Mouse (Mus musculus) lung, postnatal 10 days (tissue): ENCODE results near the gene Tenm4.

Experiments used
- DNase-seq: peaks from one replicate; pipeline ENCODE4 v3.0.0; 2021

Gene Tenm4

GRCm38 (mm10) chr7:96792456-96793229 is 621.6 kb downstream of the Tenm4 start:
- DNase-seq: no peak

GRCm38 (mm10) chr7:96796033-96796741 is 625.1 kb downstream of the Tenm4 start:
- DNase-seq: peak; percentile 82

DNA sequence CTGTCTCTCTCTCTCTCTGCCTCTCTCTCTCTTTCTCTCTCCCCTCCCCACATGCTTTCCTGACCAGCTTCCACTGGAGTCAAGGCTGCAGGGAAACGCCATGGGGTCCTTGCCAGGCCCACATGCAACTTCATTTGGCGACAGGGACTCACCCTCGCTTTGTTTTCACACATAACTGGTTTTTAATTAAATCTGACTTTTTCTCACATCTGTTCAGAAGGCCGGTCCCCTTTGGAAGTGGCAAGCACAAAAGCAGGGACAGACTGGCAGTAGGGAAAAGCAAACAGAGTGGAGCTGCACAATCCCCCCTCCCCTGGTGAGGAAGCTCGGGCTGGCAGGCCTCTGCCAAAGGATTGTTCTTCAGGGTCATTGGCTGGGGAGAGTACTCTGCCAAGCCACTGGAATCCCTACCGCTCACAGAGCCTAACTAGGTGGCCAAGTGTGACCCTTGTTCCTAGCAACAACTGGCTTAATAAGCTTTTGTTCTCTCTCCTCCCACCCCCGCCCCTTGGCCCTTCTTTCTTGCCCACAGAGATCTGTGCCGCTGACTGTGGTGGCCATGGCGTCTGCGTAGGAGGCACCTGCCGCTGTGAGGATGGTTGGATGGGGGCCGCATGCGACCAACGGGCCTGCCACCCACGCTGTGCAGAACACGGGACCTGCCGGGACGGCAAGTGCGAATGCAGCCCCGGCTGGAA is 625.9 kb downstream of the Tenm4 start:
- DNase-seq: peak; percentile 35

DNA sequence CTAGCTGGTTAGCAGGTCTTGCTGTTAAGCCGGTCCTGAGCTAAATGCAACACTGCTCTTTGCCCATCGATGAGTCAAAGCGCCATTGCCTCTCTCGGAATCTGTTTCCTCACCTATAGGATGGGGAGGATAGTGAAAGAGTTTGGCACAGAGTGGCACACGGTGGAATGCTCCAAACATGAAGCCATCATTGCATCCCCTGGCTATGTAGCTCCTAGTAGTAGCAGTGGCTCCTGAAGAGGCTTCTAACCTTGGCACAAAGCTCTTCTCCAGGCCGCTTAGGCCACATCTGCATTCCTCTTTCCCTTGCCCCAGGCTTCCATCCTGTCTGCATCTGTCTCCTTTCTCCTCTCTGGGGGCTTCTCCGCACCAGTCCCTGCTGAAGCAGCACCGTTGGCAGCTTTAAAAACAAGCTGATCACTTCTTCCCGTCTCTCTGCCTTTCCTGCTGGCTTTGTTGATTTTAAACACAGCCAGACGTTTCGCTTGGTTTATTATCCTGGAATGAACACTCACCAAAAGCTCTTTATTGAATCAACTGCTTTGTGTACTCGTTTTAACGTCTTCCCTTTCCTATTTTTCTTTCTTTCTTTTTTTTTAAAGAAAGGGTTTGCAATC is 626.8 kb downstream of the Tenm4 start:
- DNase-seq: no peak

- no peak for DNase-seq
Measured at GRCm38 (mm10) chr7:96799816-96800215, 628.8 kb downstream of the Tenm4 start.

DNA sequence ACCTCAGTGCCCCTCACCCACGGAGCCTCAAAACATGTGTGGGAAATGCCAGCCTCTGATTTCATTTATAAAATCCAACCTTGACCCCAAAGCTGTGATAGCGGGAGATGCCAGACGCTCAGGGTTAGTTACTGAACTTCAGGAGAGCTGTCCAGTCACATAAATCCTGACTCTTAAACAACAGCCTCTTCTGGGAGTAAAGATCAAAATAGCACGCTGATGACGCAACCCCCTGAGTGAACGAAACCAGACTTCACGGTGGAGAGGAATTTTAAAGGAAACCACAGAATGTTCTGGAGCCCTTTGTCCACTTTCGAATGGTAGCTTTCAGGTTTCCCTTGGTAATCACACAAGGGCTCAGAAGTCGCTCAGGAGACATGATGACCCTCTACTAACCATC is 630.3 kb downstream of the Tenm4 start:
- peak; percentile 40 for DNase-seq

DNA sequence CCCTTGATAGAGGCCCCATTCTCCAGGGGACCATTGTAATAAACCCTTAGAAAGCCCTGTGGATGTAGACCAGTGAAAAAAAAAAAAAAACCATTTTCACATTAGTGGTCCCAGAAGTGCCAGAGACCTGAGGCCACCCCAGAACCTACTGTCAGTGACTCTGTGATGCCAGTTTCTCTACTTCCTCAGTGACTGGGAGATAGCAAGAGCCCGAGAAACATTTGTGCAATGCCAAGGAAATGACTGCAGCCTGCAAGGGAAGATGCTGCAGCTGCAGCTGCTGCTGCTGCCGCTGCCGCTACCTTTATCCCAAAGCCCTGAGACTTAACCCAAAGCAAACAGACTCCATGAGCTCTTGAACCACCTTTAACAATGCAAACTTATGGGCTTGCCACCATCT is 631.2 kb downstream of the Tenm4 start:
- no peak for DNase-seq

DNA sequence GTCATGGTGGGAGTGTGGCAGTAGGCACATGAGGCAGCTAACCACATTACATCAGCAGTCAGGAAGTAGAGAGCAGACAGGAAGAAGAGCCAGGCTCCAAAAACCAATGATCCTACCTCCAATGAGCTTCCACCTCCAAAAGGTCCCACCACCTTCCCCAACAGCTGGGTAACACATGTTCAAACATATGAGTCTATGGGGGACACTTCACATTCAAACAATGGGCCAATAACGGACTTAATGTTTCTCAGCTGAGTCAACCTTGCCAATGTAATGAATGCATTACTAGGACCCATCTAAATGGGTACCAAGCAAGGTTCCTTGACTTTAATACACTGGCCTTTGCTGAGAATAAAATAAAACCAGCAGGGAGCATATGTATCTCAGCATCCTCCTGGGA is 635.5 kb downstream of the Tenm4 start:
- DNase-seq: no peak

- peak; percentile 14 for DNase-seq
Measured at GRCm38 (mm10) chr7:96807281-96808058, 636.4 kb downstream of the Tenm4 start.

GRCm38 (mm10) chr7:96808059-96808646 is 637.1 kb downstream of the Tenm4 start:
- DNase-seq: no peak

DNA sequence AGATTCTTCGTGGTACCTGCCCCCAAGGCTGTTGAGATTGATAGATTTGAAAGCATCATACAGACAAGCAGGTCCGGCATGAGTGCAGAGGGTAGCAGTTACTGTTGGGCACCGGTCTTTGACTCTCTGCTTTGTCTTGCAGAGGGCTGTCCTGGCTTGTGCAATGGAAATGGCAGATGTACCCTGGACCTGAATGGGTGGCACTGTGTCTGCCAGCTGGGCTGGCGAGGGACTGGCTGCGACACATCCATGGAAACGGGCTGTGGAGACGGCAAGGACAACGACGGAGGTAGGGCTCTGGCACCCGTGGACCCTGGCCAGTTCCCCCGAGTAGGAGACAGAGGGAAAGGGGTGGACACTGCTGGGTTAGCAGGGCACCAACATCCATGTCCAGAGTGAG is 640.6 kb downstream of the Tenm4 start:
- DNase-seq: no peak

DNA sequence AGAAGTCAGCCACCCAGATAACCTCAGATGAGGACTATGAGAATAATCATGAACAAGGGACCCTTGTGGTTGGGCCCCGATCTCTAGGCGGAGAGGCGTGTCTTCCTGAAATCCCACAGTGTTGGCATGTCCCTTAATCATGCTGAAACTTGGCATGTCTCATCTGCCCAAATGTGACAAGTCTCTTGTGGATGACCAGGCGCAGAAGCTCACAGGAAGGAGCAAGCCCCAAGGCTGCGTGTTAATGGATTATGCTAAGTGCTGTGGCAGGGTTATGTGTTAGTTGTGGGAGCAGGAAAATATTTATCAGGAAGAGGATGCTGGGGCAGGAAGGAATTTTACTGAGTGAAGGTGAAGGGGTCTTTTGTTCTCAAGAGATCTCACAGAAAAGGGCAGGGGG is 642.0 kb downstream of the Tenm4 start:
- peak; percentile 24 for DNase-seq

DNA sequence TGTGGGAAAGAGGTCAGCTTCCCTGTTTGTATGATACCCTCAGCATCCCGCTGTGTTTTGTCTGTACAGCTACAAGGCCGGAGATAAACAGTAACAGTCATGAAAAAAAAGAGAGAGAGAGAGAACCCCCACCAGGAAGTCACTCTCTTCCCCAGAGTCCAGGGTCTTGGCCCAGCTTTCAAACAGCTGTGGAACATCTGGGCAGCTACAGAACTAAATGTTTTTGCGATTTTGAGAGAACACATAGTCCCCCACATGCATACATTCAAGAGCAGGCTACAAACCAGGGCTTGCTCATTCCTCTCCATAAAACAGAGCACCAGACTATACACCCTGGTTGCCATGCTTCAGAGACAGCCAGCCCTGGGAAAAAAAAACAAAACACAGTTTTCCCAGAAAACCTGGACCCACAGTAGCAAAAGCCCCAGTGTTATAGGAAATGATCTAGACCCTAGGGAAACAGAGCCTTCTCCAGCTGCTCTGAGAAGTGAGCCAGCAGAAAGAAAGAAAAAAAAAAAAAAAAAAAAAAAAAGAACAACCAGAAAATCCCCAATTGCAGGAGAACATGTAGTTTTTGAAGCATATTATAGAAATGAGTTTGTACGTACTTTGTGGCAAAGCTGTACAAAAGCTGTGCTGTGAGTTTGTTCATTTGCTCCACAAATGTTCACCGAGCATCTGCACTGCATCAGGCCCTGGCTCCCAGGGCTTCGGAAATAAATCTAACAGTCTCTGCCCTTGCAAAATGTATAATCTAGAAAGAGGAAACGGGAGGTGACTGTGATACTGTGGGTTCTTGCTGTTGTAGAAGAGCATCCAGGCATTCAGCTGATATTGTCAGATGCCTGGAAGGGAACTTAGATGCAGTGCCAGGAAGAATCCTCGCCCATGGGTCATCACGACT is 642.7 kb downstream of the Tenm4 start:
- peak; percentile 72 for DNase-seq

DNA sequence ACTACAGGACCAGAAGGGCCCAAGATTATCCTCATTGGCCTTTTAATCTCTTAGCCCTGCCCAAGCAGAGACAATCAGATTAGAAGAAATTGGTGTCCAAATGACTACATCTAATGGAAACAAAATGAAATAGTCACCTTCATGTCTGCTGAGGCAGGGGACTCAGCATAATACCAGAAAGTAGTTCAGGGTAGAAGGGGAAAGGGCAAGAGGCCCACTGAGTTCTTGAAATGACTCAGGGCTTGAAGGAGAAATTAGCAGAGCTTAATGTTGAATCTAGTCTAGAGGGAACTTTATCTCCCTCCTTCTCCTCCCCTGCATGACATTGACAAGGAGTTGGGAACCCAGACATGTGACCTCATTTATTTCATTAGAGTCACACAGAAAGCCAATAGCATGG is 643.5 kb downstream of the Tenm4 start:
- DNase-seq: no peak

DNA sequence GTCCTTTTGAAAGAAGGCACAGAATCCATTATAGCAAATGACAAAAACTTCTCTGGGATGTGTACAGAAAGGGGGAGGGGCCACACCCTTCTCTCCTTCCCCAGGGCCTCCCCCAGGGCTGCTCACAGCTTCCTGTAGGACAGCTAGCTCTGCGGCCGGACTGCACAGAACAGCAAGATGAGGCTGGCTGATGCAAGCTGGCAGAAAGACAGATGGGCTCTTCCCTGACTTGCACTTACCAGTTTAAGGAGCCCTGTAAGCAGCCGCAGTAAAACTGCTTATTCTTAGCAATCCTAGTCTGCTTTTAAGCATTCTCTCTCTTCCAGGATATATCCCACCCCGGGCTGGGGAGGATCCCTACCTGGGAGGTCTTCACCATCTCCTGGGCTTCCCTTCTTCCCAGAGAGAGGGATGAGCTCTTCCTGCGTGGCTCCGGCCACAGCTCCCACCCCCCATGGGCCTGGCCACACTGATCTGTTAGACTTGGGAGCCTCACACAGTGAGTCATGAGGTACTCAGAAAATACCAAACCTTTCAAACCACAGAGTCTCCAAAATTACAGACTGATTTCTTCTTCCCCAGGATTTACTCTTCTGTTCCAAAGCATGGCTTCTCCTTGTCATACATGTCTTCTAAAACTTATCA is 646.1 kb downstream of the Tenm4 start:
- peak; percentile 51 for DNase-seq

DNA sequence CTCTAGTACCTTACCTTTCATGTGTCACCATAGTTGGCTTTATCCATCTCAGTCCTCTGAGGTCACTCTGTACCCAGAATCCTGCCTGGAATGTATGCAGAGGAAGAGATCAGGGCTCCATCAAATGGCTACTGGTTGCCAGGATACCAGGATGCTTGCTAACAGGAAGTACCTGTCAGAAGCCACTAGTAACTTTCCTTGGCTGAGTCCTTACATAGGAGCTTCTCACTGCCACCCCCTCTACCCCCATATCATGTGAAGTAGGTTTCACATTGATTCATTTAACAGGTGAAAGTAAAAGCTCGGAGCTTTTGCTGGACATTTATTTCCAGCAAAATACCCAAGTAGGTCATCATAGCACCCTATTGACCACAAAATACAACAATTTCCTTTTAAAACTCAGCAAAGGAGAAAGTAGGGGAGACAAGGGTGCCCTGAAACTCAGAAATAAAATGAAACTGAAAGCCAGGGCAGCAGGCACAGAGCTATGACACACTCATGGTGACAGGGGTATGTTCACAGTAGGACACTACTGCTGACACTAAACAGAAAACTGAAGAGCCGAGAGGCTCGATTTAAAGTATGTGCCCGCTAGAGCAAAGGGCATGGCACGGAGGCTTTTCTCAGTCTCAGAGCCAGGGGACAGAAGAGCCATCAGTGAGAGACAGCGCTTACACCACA is 647.3 kb downstream of the Tenm4 start:
- DNase-seq: no peak

DNA sequence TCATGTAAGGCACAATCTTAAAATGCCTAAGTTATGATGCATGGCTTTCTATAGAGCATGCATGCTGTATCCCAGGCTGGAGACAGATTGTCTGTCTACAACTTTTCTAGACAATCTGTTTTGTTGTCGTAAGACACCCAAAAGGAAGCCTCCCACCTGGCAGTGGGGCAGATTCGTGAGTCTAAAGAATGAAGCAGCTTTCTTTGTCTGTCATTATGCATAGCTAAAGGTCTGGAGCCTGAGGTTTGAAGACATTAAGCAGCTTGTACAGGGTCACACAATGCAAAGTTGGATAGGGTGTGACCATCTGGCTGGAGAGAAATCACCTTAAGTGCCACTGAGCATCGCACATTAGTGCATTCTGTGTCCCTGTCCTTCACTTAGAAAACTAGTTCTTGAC is 648.5 kb downstream of the Tenm4 start:
- no peak for DNase-seq

GRCm38 (mm10) chr7:96820343-96820742 is 649.3 kb downstream of the Tenm4 start:
- no peak for DNase-seq

DNA sequence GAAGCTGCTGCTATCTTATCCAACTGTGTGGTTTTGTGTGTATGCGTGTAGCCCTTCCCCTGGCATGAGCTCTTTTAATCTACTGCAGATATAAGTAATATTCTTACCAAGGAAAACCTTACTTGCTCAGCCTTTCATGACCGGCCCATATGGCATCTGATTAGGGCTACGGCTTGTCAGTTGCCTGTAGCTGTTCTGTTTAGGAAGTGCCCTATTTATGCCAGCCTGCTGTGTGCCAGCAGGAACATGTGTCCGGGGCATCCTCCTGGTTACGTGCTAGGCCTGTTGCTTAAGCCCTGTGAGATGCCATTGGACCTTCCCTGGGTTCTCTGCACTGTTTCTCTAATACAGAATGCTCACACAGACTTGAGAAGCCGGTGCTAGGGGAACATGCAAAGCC is 655.1 kb downstream of the Tenm4 start:
- DNase-seq: no peak

DNA sequence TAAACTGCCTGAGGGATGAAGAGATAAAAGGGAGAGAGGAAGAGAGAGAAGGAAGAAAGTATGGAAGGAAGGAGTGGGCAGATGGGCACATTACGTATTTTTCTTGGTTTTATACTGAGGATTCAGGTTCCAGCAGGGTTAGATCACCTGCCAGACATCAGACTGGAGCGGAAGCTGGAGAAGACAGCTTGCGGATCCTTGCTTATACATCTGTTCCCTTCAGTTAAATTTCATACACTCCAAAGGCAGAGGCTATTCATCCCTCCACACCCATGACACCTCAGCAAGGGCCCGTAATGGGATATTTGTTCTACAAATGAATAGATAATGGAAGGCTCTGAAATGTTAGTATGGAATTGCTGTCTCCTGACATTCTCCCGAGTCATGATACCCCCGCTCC is 655.6 kb downstream of the Tenm4 start:
- no peak for DNase-seq
